Mouse (Mus musculus) lung, embryonic 15.5 days (tissue): ENCODE results near the gene Trim26. TPM values are rescaled to one million over a fixed set of nuclear protein-coding genes. Genes with fewer than 3 reads are reported as not detected.

Experiments
- polyA plus RNA-seq: library from polyadenylated mRNA; unstranded; fragments of >200 nt; fragmentation: Nextera tagmentation; extraction: Ambion mirVana; gene quantifications from 2 replicates; pipeline ENCODE4 v1.2.1, GENCODE M21; 2015

The Trim26 gene
- polyA plus RNA-seq, 1 experiment from 2014 or later, result 43.6 TPM

Other genes starting within 250 kb of the Trim26 start
- not detected in 2 replicates for gene H2-M9, start 194.5 kb upstream of the Trim26 start, polyA plus RNA-seq
- gene H2-M1, start 164.9 kb upstream of the Trim26 start, polyA plus RNA-seq, result not detected in 2 replicates
- not detected in 2 replicates for gene H2-M10.5, start 64.2 kb upstream of the Trim26 start, polyA plus RNA-seq
- gene H2-M10.6, start 25.0 kb upstream of the Trim26 start, polyA plus RNA-seq, result not detected in 2 replicates
- gene Trim15, start 30.1 kb downstream of the Trim26 start, polyA plus RNA-seq, result 0.14 and 0.21 TPM in 2 replicates
- gene Trim10, start 32.4 kb downstream of the Trim26 start, polyA plus RNA-seq, result 4.0 and 5.7 TPM in 2 replicates
- not detected in 2 replicates for gene Trim40, start 53.0 kb downstream of the Trim26 start, polyA plus RNA-seq
- gene Trim31, start 61.0 kb downstream of the Trim26 start, polyA plus RNA-seq, result 0.09 and 0.16 TPM in 2 replicates
- 0.43 and 1.1 TPM in 2 replicates for gene Rnf39, start 105.8 kb downstream of the Trim26 start, polyA plus RNA-seq
- 104 and 113 TPM in 2 replicates for gene Ppp1r11, start 114.6 kb downstream of the Trim26 start, polyA plus RNA-seq
- gene Znrd1, start 121.4 kb downstream of the Trim26 start, polyA plus RNA-seq, result 98.4 and 102 TPM in 2 replicates
- gene Znrd1as, start 121.5 kb downstream of the Trim26 start, polyA plus RNA-seq, result 5.2 and 6.7 TPM in 2 replicates
- gene 2410137M14Rik, start 144.1 kb downstream of the Trim26 start, polyA plus RNA-seq, result not detected in 2 replicates
- 0.40 and 0.48 TPM in 2 replicates for gene H2-M5, start 152.4 kb downstream of the Trim26 start, polyA plus RNA-seq
- gene Zfp57, start 164.0 kb downstream of the Trim26 start, polyA plus RNA-seq, result 77.9 and 79.8 TPM in 2 replicates
- gene Mog, start 186.3 kb downstream of the Trim26 start, polyA plus RNA-seq, result 0.14 TPM in 1 of 2 replicates, not detected in the other
- 9.4 and 9.7 TPM in 2 replicates for gene Gabbr1, start 208.8 kb downstream of the Trim26 start, polyA plus RNA-seq